Mouse (Mus musculus) testis, adult 2 months (tissue): ENCODE measurements around the gene Fndc10.

Experiments used
- CTCF ChIP-seq: fragments of 200-500 bp; IDR thresholded peaks from 2 replicates; pipeline ENCODE4 v1.5.1; 2012; ENCODE audit warnings: low read depth, mild to moderate bottlenecking, inconsistent platforms, low read length, moderate library complexity; ENCODE audit not compliant: control insufficient read depth, insufficient read depth, insufficient replicate concordance
- POLR2A ChIP-seq: fragments of 200-500 bp; IDR thresholded peaks from 2 replicates; pipeline ENCODE4 v1.6.1; 2012; ENCODE audit warnings: low read depth, mild to moderate bottlenecking, inconsistent platforms, low read length, moderate library complexity; ENCODE audit not compliant: control insufficient read depth

DNA sequence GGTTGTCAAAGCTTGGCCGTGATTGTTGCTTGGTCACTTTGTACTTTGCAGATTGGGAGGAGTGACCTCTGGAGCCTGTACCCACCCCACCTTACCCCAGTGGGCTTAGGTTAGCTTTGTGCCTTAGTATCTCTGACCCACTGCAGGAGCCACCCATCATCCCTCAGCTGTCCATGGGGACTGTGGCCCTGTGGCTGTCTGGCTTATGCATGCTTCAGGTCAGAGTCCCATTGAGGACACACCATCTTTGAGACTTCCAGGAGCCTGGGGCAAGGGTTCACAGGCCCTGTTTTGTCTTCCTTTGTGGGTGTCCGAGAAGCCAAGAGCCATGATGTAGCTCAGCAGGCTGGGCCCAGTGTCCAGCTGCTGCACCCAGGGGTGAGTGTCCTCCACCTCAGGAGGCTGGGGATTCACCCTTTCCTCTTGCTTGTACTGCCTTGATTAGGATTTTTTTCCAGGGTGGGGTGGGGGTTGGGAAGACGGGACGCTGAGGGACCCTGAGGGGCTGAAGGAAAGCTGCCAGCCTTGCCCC lies 1.5 kb downstream of the Fndc10 start:
- TF ChIP-seq CTCF = no peak
- TF ChIP-seq POLR2A = no peak
